Mouse (Mus musculus) ovary, postnatal 36 days (tissue): ENCODE measurements around the gene Pnpla3.

Experiments
- DNase-seq: peaks from one replicate; pipeline ENCODE4 v3.0.0; 2022; ENCODE audit warnings: low spot score, mixed read lengths

The Pnpla3 gene

DNA sequence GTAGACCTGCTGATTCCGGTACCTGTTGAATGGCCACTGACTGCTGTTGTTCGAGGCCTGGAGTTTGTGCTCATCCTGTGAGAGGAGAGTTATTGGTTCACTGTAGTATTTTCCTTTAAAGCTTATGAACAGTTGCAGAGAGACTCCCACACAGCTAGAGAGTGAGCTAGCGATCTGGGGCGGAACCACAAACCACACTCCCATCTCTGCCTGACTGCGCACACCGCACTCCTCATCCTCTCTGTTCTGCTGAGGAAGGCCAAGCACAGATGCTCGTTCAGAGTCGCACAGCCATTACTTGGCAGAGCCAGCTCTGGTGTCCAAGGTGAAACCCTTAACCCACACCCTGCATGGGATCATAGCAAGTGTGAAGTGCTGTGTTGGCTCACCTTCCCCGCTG is 11.1 kb downstream of the Pnpla3 start:
- no peak for DNase-seq

DNA sequence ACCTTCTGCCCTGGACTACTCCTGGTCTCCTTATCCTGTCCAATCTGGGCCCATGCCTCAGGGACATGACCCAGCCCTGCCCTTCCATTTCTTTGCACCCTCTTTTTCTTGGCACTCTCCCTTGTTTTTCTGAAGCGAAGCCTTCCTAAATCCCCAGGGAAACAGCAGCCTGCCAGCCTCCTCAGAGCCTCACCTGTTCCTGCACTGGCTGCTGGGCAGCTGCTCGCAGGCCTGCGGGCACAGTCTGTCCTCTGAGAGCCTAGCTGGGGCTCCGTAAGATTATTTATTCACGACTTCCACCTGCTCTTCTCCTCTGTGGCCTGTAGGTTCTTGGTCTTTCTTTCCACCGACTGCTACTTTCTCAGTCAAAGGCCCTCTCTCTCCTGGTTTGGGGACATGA is 14.4 kb downstream of the Pnpla3 start:
- no peak for DNase-seq

DNA sequence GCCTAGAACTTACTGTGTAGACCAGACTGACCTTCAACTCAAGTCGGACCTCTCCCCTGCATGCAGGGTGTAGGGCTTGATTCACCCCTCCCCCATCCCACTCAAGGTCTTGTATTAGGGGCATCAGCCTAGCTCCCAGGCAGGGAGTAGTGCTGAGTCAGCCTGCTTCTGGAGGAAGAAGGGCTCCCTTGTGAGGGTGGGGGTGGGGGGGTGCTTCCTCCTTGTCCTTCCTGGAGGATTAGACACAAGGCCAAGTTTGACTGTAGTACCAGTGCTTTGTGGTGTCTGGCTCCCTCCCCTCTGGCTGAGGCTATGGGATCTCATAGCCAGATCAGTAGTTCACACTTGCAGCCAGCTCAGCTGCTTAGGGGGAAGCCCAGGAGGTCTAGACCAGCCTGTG is 16.3 kb downstream of the Pnpla3 start:
- no peak for DNase-seq

DNA sequence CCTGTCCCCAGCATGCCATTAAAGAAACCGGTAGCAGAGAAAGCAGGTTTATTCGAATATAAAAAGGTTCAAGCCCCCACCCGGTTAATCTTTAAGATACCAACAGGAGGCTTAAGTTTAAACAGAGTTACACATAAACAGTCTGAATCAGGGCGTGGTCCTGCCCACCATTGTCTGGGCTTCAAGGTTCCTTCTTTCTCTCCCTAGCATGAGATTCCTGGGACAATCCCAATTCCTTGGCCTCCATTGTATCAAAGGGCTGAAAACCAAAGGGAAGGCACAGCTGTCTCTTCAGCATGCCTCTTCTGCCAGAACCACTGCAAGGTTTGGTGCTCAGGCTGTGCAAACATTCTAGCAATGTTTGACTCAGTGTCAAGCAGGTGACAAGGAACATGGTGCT is 18.6 kb downstream of the Pnpla3 start:
- DNase-seq: no peak

DNA sequence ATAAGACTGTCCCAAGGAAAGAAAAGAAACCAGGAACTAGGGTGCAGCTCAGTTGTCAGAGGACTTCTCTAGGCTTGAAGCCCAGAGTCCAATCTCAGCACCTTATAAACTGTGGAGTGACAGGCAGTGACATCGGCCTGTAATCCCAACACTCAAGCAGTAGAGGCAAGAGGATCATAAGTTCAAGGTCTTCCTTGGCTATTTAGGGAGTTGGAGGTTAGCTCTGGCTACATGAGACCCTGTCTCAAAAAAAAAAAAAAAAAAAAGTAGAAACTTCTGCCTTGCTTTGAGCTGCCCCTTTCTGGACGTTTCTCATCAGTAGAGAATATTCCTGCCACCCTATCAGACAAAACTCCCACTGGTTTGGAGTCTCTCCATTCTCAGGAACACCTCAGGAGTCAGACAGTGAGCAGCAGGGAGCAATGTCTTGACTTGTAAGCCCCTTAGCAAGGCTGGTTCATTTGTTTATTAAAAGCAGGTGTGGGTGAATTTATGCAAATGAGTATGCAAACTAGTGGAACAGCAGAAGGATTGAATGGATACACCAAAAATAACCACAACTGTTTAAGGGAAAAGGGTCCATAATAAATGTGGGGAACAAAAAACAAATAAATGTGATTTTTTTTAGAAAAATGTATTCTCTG is 21.4 kb downstream of the Pnpla3 start:
- no peak for DNase-seq

DNA sequence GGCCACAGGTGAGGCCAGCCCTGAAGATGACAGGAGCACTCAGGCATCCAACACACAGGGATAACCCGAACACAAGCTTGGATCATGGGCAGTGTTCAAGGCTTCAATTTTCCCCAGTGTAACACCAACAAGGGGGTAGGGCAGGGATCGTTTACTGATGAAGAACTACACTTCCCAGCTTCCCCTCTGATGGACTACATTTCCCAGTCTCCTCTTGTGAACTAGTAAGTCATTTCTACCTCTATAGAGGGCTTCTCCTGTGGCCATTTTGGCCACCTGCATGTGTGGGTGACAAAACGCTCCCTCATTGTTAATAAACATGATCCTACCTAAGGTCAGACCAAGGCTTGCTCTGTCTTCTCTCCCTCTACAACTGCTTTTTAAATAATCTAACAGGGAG is 22.2 kb downstream of the Pnpla3 start:
- no peak for DNase-seq

DNA sequence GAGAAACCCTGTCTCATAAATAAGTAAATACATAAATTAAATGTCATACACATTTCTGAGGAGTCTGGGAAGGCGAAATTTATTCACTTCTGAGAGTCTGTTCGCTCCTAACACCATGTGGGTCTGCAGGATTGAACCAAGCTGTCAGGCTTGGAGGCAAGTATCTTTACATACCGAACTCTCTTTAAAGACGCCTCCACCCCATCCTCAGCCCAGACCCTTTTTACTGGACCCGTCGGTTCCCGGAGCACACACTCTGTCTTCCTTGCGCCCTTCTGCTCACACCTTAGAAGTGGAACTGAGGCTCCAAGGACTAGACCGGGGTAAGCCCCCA is 24.1 kb downstream of the Pnpla3 start:
- no peak for DNase-seq

DNA sequence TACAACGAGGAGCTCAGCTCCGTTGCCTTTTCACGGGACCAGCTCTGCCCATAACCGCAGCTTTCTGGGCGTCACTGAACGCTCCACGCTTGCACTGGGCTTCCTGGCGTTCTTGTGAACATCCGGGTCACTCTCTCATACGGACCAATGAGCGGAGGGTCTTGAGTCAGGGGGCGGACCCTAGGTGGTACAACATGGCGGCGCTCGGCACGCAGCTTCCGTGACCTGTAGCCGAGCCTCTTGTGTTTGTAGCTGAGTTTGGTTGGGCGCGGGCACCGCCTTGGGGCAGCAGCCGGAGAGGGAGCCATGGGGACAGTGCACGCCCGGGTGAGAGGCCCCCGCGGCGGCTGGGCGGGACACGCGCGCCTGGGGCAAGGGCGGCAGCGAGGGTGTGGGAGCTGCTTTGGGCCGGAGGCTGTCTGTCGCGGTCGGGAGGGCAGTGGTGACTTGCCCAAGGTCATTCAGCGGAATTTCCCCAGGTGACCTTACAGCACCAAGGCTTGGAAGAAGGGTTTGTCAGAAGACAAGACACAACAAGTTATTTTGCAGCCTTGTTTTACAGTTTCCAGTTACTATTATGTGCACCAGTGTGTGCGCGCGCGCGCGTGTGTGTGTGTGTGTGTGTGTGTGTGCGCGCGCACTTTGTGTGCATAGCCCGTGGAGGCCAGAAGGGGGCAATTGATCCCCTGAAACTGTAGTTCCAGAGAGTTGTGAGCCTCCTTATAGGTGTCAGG is 24.6 kb downstream of the Pnpla3 start, which contains the start of gene Samm50:
Samm50 (plus strand) TSS at position 184 of the 734 bp plus-strand sequence.
- peak; percentile 86 for DNase-seq

DNA sequence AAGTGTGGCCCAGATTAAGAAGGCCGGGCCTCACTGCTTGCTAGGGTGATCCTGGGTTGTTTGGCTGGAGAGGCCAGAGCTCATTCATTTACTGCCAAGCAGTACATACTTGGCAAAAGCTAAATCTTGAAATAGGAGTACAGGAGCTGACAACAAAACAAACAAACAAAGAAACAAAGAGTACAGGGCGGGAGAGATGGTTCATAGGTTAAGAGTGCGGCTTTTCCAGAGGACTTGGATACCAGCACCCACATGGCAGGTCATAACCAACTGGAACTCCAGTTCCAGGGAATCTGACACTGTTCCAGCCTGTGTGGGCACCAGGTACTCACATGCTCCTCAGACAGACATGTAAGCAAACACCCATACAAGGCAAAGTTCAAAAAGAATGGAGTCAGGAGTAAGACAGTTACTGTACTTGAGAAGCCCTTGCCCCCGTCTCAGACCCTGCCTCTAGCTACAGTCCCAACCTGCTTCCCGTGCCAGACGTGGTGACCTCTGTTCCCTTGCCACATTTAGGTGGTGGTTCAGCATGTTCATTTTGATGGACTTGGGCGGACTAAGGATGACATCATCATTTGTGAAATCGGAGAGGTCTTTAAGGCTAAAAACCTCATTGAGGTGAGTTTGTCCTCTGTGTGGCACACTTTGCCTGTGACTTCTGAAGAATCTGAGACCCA is 29.0 kb downstream of the Pnpla3 start:
- DNase-seq: no peak

DNA sequence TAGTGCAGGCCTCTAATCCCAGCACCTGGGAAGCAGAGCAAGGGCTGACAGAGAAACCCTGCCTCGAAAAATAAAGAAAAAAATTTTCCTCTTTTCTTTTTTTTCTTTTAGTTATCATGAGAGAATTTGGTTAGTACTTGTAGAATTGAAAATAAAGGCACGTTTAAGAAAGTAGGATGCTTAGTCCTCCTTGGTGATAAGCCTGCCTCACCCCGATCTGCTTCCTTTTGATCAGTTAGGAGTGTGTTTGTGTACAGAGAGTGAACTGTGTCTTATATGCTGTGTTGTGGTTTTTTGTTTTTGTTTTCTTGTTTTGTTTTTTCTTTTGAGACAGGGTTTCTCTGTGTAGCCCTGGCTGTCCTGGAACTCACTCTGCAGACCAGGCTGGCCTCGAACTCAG is 39.7 kb downstream of the Pnpla3 start:
- DNase-seq: no peak

DNA sequence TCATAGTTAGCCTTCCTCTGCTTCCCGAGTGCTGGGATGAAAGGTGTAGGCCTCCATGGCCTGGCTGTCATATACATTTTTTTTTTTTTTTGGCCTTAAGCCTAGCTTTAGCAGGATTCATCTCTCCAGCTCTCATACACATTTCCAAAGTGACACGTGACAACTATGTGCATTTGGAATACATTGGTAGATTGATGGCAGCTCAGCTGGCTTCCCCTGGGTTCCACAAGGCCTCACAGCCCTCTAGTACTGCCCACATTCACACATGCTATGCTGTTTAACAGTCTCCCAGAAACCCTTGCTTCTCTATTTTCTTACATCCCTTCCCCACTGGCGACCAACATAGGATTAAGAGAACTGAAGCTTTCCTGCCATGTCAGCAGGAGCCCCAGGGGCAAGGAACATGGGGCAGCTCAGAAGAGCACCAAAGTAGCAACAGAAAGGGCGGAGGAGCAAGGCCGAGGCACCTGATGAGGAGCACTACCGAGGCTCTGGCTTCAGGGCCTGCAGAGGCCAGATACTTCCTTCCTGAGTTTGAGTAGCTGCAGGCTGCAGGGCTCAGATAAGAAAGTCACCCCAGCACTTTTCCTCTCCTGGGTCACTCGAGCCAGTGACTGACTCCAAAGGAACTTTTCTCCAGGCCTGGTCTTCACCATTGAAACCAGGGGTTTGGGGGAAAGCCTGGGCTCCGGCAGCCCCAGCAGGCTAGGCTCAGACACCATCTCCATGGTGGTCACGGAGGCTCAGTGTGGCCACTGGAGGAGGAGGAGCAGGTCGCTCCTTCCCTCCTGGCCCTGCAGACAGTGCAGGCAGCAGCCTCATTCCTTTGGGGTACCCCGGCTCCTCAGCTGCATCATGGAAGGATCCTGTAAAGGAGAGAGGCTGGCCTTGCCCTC is 42.1 kb downstream of the Pnpla3 start:
- DNase-seq: no peak

DNA sequence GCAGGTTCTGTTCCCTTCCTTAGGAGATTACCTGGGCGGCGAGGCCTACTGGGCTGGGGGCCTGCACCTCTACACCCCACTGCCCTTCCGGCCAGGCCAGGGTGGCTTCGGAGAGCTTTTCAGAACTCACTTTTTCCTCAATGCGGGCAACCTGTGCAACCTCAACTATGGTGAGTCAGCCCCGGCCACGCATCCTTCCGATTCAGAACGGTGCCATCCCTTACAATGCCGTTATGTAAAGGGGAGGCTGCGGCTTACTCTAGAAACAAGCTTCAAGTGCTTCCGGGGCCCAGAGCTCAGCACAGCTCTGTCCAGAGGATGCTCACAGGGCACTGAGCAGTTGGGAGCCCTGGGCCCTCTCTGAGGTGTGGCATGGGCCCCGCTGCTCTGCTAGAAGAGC is 42.8 kb downstream of the Pnpla3 start:
- DNase-seq: no peak

DNA sequence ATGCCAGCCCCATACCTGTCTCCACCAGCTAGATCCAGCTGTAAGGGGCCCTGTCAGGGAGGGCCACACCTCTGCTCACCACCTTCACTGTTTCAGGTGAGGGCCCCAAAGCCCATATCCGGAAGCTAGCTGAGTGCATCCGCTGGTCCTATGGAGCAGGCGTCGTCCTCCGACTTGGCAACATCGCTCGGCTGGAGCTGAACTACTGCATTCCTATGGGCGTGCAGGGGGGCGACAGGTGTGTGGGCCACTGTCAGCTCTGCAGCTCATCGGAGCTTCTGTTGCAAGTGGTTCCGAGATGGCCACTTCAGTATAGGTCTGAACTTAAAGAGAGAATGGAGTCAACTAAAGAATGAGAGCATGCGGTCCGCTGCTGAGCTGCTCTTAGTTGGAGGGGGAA is 43.3 kb downstream of the Pnpla3 start:
- DNase-seq: no peak

DNA sequence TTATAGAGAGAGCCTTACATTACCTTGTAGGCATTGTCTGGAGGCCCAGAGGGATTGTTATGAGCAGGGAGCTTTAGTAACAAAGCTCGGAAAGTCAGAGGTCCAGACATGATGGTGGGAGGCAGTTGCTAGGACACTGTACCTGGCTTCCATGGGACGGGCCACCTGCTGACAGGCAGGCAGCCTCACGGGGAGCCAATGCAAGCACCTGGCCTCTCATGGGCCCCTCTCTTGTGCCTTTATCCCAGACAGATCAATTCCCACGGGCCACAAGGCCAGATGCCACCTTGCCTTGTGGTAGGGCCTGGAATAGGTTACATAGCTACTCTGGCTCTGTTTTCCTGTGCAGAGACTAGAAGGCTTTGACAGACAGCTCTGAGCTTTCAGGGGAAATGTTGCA is 43.9 kb downstream of the Pnpla3 start:
- DNase-seq: no peak

DNA sequence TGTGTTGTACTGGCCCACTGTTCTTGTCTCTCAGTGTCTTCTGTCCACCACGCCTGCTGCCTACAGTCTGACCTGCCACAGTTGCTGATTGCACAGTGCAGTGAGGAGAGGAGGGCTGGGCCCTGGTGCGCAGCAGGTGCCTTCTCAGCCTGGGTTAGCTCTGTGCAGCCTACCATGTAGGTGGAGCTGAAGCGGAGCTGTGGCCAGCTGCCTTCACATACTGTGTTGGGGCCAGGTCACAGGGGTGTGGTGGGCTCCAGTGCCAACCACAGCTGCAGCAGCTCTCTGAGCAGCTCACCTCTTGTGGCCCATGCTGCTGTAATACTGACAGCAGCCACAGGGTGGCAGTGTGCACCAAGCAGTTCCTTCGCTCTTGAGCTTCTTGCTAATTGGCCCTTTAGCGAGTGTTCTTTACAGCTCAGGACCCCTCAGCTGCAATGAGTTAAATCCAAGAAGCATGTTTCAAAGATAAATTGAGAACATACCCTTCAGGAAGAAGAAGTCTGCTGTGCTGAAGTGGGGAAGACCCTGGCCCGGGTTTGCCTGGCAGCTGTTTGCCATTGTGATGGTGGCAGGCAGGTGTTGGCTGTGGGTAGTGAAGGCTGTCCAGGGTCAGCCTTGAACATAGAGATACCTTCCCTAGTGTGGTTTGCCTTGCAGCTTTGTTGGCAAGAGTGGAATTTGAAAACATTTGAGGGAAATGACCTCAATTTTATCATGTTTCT is 44.6 kb downstream of the Pnpla3 start:
- peak; percentile 83 for DNase-seq

DNA sequence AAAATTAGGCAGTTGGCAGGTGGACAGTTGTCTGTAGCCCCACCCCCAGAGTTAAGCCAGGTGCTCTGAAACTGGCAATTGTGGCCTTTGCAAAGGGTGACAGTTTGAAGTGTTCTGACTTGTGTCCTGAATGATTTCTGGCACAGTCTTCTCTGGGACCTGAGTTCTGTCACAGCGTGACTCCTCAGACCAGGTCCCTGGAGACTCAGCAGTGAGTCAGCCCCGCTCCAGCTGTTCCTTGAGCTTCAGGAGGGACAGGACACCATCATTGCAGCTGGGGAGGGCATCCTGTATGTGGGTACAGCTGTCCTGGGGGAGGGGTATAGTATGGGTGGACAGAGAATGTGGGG is 45.1 kb downstream of the Pnpla3 start:
- no peak for DNase-seq

DNA sequence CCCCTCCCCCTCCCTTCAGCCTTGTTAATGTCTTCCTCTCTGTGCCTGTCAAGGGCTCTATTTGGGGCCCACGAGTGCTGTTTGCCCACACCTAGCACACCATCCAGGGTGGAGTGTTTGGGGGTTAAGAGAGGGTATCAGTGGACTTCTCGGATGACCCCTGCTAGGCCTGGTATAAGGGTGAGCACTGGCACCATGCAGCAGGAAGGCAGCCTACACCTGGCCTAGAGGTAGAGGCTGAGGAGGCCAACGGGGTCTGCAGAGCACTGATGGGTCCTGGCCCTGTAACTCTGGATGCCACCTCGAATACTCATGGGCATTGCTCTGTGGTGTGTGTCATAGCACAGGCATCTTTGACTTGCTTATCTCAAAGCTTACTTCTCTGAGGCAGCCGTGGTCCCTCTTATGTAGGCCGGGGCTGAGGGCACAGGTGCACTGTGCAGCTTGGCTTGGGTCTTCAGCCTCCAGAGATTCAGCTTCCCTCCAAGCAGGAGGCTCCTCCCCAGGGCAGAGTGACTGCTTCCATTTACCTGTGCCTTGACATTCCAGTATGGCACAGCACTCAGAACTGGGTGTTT is 45.6 kb downstream of the Pnpla3 start:
- DNase-seq: no peak

DNA sequence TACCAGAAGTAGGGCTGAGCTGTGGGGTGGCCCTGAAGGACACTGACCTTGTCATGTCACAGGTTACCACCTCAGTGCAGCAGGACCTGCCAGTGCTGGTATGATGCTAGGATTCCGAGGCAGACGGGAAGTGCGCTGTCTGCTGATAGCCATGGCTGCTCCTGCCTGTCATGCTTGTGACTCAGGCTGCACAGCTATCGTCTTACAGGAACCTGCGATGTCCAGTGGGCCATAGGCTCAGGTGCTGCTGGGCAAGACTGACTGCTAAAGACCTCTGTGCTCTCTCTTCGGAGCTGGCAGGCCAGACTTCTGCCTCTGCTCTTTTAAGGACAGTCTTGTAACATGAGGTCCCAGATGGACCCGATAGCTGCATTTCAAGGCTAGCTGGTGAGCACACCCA is 46.8 kb downstream of the Pnpla3 start:
- no peak for DNase-seq

DNA sequence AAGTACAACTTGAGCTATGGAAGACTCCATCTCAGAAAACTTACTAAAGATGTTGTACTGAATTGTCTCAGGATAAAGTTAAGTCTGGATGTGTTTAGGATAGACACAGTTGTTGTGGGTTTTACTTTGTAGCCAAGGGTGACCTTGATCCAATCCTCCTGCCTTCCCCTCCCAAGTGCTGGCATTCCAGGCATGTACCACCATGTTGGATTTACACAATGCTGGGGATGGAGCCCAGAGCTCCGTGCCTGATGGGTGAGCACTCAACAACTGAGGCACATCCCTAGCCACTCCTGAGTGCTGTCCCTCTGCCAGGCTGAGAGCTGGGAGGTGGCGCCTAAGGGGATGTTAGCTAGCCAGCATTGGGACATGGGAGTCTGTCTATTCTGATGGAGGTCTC is 47.6 kb downstream of the Pnpla3 start:
- DNase-seq: no peak

DNA sequence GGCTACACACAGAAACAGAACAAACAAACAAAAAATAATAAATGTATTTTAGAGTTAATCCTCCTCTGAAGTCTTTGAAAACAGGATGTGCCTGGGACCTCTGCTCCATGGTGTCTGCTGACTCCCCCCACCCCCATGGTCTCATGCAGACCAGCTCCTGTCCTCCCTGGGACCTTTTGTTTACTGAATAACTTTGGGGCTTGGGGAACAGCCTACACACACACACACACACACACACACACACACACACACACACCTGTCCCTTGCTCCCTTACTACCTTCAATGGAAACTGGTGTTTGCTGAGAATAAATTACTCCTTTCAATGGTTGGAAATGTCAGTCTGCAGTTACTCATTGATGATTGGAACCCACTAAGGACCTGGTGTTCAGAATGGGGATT is 48.4 kb downstream of the Pnpla3 start:
- DNase-seq: no peak

DNA sequence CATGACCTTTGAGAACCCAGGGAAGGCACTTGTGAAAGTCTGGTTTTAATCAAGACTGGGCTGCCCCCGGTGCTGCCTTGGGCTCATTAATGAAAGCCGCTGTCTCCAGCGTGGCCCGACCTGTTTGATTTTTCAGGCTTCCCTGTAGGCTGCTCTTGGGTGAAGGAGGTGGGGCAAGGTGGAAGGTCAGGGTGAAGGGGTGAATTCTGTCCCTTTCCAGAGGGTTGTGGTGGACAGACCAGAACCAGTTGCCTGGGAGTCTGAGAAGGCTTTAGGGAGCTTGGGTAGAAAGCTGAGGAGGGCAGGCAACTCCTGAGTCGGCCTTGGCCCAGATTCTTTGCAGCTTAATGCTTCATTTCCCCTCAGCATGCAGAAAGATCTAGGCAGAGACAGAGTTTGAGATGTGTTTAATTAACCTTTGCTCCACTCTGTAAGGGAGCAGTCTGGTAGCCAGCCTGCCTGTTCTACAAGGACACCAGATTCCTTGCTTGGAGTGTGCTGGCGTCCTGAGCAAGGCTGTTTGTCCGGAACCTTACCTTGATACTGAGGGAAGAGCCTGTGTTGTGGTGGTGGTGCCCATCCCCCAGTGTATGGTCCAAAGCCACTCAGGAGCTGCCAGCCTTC is 48.9 kb downstream of the Pnpla3 start:
- DNase-seq: peak; percentile 33
